Comparison of ENCODE assay signal across 23 mouse cellular contexts in genomic region chrX:165004779-165005324, GRCm38 (mm10). TPM values are rescaled to one million over a fixed set of nuclear protein-coding genes. Genes with fewer than 3 reads are reported as not detected.
DNase-seq lines count a peak whose midpoint lies in the region; ATAC-seq and TF ChIP-seq lines count a peak whose summit lies in the region.
"Had no signal": no experiment of that assay in that cellular context is flagged by ENCODE, and none has a peak within 500 bp of the region (broad histone marks: within the 10 kb centered on the region; RNA-seq: fewer than 3 reads in every experiment).

Gene Gm17604, minus strand, starts transcription at chrX:165004829.

- no peak within 1 kb of the TSS for H3K9ac ChIP-seq in intestine, embryonic 16.5 days (ENCODE audit: low read depth, low read length)
- H3K9ac ChIP-seq in intestine, postnatal 0 days (ENCODE audit: low read depth, low read length) = no peak within 1 kb of the TSS
- H3K9ac ChIP-seq in stomach, postnatal 0 days (ENCODE audit: low read length) = no peak within 1 kb of the TSS
- H3K9ac ChIP-seq: embryonic facial prominence, embryonic 12.5 days; forebrain, embryonic 13.5 days; forebrain, embryonic 15.5 days; forebrain, postnatal 0 days had no signal

- H3K4me3 ChIP-seq in intestine, embryonic 16.5 days (ENCODE audit: low read length) = no peak within 1 kb of the TSS
- H3K4me3 ChIP-seq in intestine, postnatal 0 days (ENCODE audit: low read depth, low read length) = no peak within 1 kb of the TSS
- no peak within 1 kb of the TSS for H3K4me3 ChIP-seq in brown adipose tissue, adult 24 weeks (ENCODE audit: insufficient read depth, low read depth, low read length)
- H3K4me3 ChIP-seq in stomach, postnatal 0 days (ENCODE audit: low read depth, low read length) = no peak within 1 kb of the TSS
- H3K4me3 ChIP-seq: embryonic facial prominence, embryonic 10.5 days; embryonic facial prominence, embryonic 12.5 days; forebrain, embryonic 13.5 days; forebrain, embryonic 15.5 days had no signal

- TF ChIP-seq EP300 in stomach, postnatal 0 days (optimal IDR thresholded peaks at IDR 0.05) = no peak

- H3K27me3 ChIP-seq in intestine, embryonic 16.5 days (replicated peaks; ENCODE audit: control insufficient read depth, insufficient read depth, low read length) = no peaks in the 10 kb centered on the region
- H3K27me3 ChIP-seq in intestine, postnatal 0 days (replicated peaks; ENCODE audit: control insufficient read depth, insufficient read depth, low read length) = no peaks in the 10 kb centered on the region
- H3K27me3 ChIP-seq in stomach, postnatal 0 days (ENCODE audit: control insufficient read depth, insufficient read depth, low read length) = no peaks in the 10 kb centered on the region
- H3K27me3 ChIP-seq: embryonic facial prominence, embryonic 12.5 days; forebrain, embryonic 15.5 days had no signal

- H3K4me2 ChIP-seq in intestine, embryonic 16.5 days (ENCODE audit: low read depth, low read length) = no peak within 1 kb of the TSS
- no peak within 1 kb of the TSS for H3K4me2 ChIP-seq in intestine, postnatal 0 days (replicated peaks; ENCODE audit: low read depth)
- H3K4me2 ChIP-seq in stomach, postnatal 0 days (replicated peaks; ENCODE audit: low read depth) = no peak within 1 kb of the TSS
- H3K4me2 ChIP-seq: embryonic facial prominence, embryonic 12.5 days; forebrain, embryonic 13.5 days; forebrain, embryonic 15.5 days had no signal

- TF ChIP-seq CTCF in intestine, postnatal 0 days (IDR thresholded peaks at IDR 0.05; ENCODE audit: low read depth) = no peak
- TF ChIP-seq CTCF in stomach, postnatal 0 days (IDR thresholded peaks at IDR 0.05; ENCODE audit: low read depth) = no peak

- H3K4me1 ChIP-seq in intestine, embryonic 16.5 days (ENCODE audit: control insufficient read depth, insufficient read depth, low read length) = no peaks in the 10 kb centered on the region
- H3K4me1 ChIP-seq in intestine, postnatal 0 days (replicated peaks; ENCODE audit: control insufficient read depth, insufficient read depth, low read length) = no peaks in the 10 kb centered on the region
- H3K4me1 ChIP-seq in brown adipose tissue, adult 24 weeks (ENCODE audit: control insufficient read depth, insufficient read depth, insufficient read length, low read length) = peaks cover 4% of the 10 kb centered on the region
- H3K4me1 ChIP-seq in stomach, postnatal 0 days (replicated peaks; ENCODE audit: control insufficient read depth, insufficient read depth) = no peaks in the 10 kb centered on the region
- H3K4me1 ChIP-seq: embryonic facial prominence, embryonic 10.5 days; embryonic facial prominence, embryonic 12.5 days; forebrain, embryonic 13.5 days; forebrain, embryonic 15.5 days had no signal

- no peaks in the 10 kb centered on the region for H3K9me3 ChIP-seq in intestine, embryonic 16.5 days (ENCODE audit: control insufficient read depth, low read length)
- no peaks in the 10 kb centered on the region for H3K9me3 ChIP-seq in intestine, postnatal 0 days (ENCODE audit: control insufficient read depth)
- no peaks in the 10 kb centered on the region for H3K9me3 ChIP-seq in stomach, postnatal 0 days (ENCODE audit: control insufficient read depth, low read length)
- H3K9me3 ChIP-seq: embryonic facial prominence, embryonic 10.5 days; embryonic facial prominence, embryonic 12.5 days; forebrain, embryonic 13.5 days; forebrain, embryonic 15.5 days had no signal

- no peaks in the 10 kb centered on the region for H3K36me3 ChIP-seq in intestine, embryonic 16.5 days (ENCODE audit: control insufficient read depth, insufficient read depth, low read length)
- no peaks in the 10 kb centered on the region for H3K36me3 ChIP-seq in intestine, postnatal 0 days (ENCODE audit: control insufficient read depth, insufficient read depth)
- H3K36me3 ChIP-seq in stomach, postnatal 0 days (ENCODE audit: control insufficient read depth, insufficient read depth, low read length) = no peaks in the 10 kb centered on the region
- H3K36me3 ChIP-seq: embryonic facial prominence, embryonic 10.5 days; embryonic facial prominence, embryonic 12.5 days; forebrain, embryonic 15.5 days had no signal

- peak; percentile 42; the same call in 1 of the 2 replicates for ATAC-seq in intestine, embryonic 16.5 days
- ATAC-seq in intestine, postnatal 0 days = no peak
- ATAC-seq in stomach, postnatal 0 days (ENCODE audit: low FRiP score, low TSS enrichment) = peak; percentile 60; the same call in 1 of the 2 replicates
- ATAC-seq: forebrain, embryonic 13.5 days; forebrain, embryonic 15.5 days; forebrain, postnatal 0 days had no signal

- H3K27ac ChIP-seq in intestine, embryonic 16.5 days (ENCODE audit: low read length) = no peak within 1 kb of the TSS
- H3K27ac ChIP-seq in intestine, postnatal 0 days (ENCODE audit: low read depth, low read length) = no peak within 1 kb of the TSS
- H3K27ac ChIP-seq in brown adipose tissue, adult 24 weeks (replicated peaks; ENCODE audit: low read depth, low read length) = peak within 1 kb of the TSS; percentile 65; the same call in 1 of the 2 replicates
- no peak within 1 kb of the TSS for H3K27ac ChIP-seq in stomach, postnatal 0 days (replicated peaks)
- H3K27ac ChIP-seq: embryonic facial prominence, embryonic 10.5 days; embryonic facial prominence, embryonic 12.5 days; forebrain, embryonic 13.5 days; forebrain, embryonic 15.5 days had no signal

- no peak for DNase-seq in stomach, postnatal 0 days (ENCODE audit: low spot score)
- DNase-seq in spleen, postnatal 10 days (ENCODE audit: low spot score in 2 of 2) = no peak
- DNase-seq: adrenal gland, adult 2 months; adrenal gland, postnatal 10 days; adrenal gland, postnatal 25 days; cerebellum, adult 11-12 months; cerebellum, adult 2 months; cerebellum, adult 9-10 months; cerebellum, postnatal 10 days; cerebellum, postnatal 25 days; forebrain, postnatal 0 days had no signal

RNA-seq across cellular contexts. Expression of gene Gm17604, which starts in this region (rescaled TPM):
- polyA plus RNA-seq in intestine, embryonic 16.5 days (2015; fragmentation: Nextera tagmentation; extraction: Ambion mirVana) = not detected in 2 replicates
- polyA plus RNA-seq in intestine, postnatal 0 days (2015; fragmentation: Nextera tagmentation; extraction: Ambion mirVana) = not detected in 2 replicates
- not detected in 2 replicates for polyA plus RNA-seq in brown adipose tissue, adult 24 weeks (2012; ENCODE audit: insufficient read depth, insufficient read length, missing spikeins)
- polyA plus RNA-seq in stomach, postnatal 0 days (2015; fragmentation: Nextera tagmentation; extraction: Ambion mirVana) = not detected in 2 replicates
- polyA plus RNA-seq: adrenal gland, adult 2 months; brain, embryonic 14.5 days; C2C12; cerebellum, adult 2 months; cortical plate, adult 2 months; embryonic facial prominence, embryonic 10.5 days; embryonic facial prominence, embryonic 12.5 days; embryonic facial prominence, embryonic 14.5 days; forebrain, embryonic 11.5 days; forebrain, embryonic 13.5 days; forebrain, embryonic 15.5 days; forebrain, postnatal 0 days had no signal

Comparison
In these comparisons a context has a peak if more than half of its experiments do, and no peak if none do; other contexts are left out.
1. Peak in ATAC-seq in intestine, embryonic 16.5 days; RNA of the gene not detected or under 1 TPM.
2. Peak in ATAC-seq in stomach, postnatal 0 days; RNA of the gene not detected or under 1 TPM.